Mouse (Mus musculus): Measurements from ENCODE around the gene Cd163. TPM values are rescaled to one million over a fixed set of nuclear protein-coding genes. Genes with fewer than 3 reads are reported as not detected.
"Not testable (repeated sequence)": the region's sequence is repeated elsewhere in the genome, so short reads cannot be mapped to it uniquely, and the experiment has no call there.

Gene Cd163
- polyA plus RNA-seq, 1 experiment from 2014 or later: 1.6 TPM

- no peak overlapping the region for H3K4me2 ChIP-seq (replicated peaks; ENCODE audit: low read depth)
- no peaks in the 10 kb centered on the region for H3K27me3 ChIP-seq (ENCODE audit: control insufficient read depth, insufficient read depth, low read length)
- H3K4me1 ChIP-seq (replicated peaks; ENCODE audit: control insufficient read depth, insufficient read depth): no peaks in the 10 kb centered on the region
- DNase-seq (ENCODE audit: low spot score): no peak
- H3K4me3 ChIP-seq (ENCODE audit: low read depth, low read length): no peak overlapping the region
- no peak overlapping the region for H3K27ac ChIP-seq (replicated peaks)
- H3K9ac ChIP-seq (ENCODE audit: low read length): no peak overlapping the region
- WGBS: 66% methylated on average over 5 of the region's 5 CpGs
- TF ChIP-seq EP300 (optimal IDR thresholded peaks at IDR 0.05) (no peak), CTCF (IDR thresholded peaks at IDR 0.05; ENCODE audit: low read depth) (no peak)
- no peaks in the 10 kb centered on the region for H3K9me3 ChIP-seq (ENCODE audit: control insufficient read depth, low read length)
- no peak for ATAC-seq (ENCODE audit: low FRiP score, low TSS enrichment)
- no peaks in the 10 kb centered on the region for H3K36me3 ChIP-seq (ENCODE audit: control insufficient read depth, insufficient read depth, low read length)
These were observed 26.8 kb upstream of the Cd163 start for GRCm38 (mm10) chr6:124277641-124278040.

- no peak overlapping the region for H3K4me2 ChIP-seq (replicated peaks; ENCODE audit: low read depth)
- H3K4me1 ChIP-seq (replicated peaks; ENCODE audit: control insufficient read depth, insufficient read depth): no peaks in the 10 kb centered on the region
- no peak overlapping the region for H3K9ac ChIP-seq (ENCODE audit: low read length)
- TF ChIP-seq EP300 (optimal IDR thresholded peaks at IDR 0.05) (no peak), CTCF (IDR thresholded peaks at IDR 0.05; ENCODE audit: low read depth) (no peak)
- no peak overlapping the region for H3K27ac ChIP-seq (replicated peaks)
- no peaks in the 10 kb centered on the region for H3K27me3 ChIP-seq (ENCODE audit: control insufficient read depth, insufficient read depth, low read length)
- ATAC-seq (ENCODE audit: low FRiP score, low TSS enrichment) (no peak), DNase-seq (ENCODE audit: low spot score) (no peak)
- no peaks in the 10 kb centered on the region for H3K36me3 ChIP-seq (ENCODE audit: control insufficient read depth, insufficient read depth, low read length)
- 68% methylated on average over 5 of the region's 5 CpGs for WGBS
- no peak overlapping the region for H3K4me3 ChIP-seq (ENCODE audit: low read depth, low read length)
- no peaks in the 10 kb centered on the region for H3K9me3 ChIP-seq (ENCODE audit: control insufficient read depth, low read length)
These were observed 26.2 kb upstream of the Cd163 start for GRCm38 (mm10) chr6:124278291-124278690.

- TF ChIP-seq CTCF (IDR thresholded peaks at IDR 0.05; ENCODE audit: low read depth) (no peak), EP300 (optimal IDR thresholded peaks at IDR 0.05) (no peak)
- no peaks in the 10 kb centered on the region for H3K9me3 ChIP-seq (ENCODE audit: control insufficient read depth, low read length)
- no peaks in the 10 kb centered on the region for H3K27me3 ChIP-seq (ENCODE audit: control insufficient read depth, insufficient read depth, low read length)
- no peak for DNase-seq (ENCODE audit: low spot score)
- no peaks in the 10 kb centered on the region for H3K36me3 ChIP-seq (ENCODE audit: control insufficient read depth, insufficient read depth, low read length)
- H3K4me1 ChIP-seq (replicated peaks; ENCODE audit: control insufficient read depth, insufficient read depth): no peaks in the 10 kb centered on the region
- no peak for ATAC-seq (ENCODE audit: low FRiP score, low TSS enrichment)
- no peak overlapping the region for H3K9ac ChIP-seq (ENCODE audit: low read length)
- WGBS: 89% methylated on average over 4 of the region's 4 CpGs
- H3K4me3 ChIP-seq (ENCODE audit: low read depth, low read length): no peak overlapping the region
- H3K4me2 ChIP-seq (replicated peaks; ENCODE audit: low read depth): no peak overlapping the region
- no peak overlapping the region for H3K27ac ChIP-seq (replicated peaks)
These were observed 21.7 kb upstream of the Cd163 start for GRCm38 (mm10) chr6:124282731-124283130.

- H3K36me3 ChIP-seq (ENCODE audit: control insufficient read depth, insufficient read depth, low read length); H3K27ac ChIP-seq (replicated peaks); H3K4me2 ChIP-seq (replicated peaks; ENCODE audit: low read depth); H3K9ac ChIP-seq (ENCODE audit: low read length); H3K9me3 ChIP-seq (ENCODE audit: control insufficient read depth, low read length); H3K4me3 ChIP-seq (ENCODE audit: low read depth, low read length); ATAC-seq (ENCODE audit: low FRiP score, low TSS enrichment); H3K4me1 ChIP-seq (replicated peaks; ENCODE audit: control insufficient read depth, insufficient read depth); H3K27me3 ChIP-seq (ENCODE audit: control insufficient read depth, insufficient read depth, low read length); DNase-seq (ENCODE audit: low spot score): not testable (repeated sequence)
- WGBS: 92% methylated on average over 4 of the region's 5 CpGs
These were observed 7.1 kb upstream of the Cd163 start for GRCm38 (mm10) chr6:124297378-124297777.

- H3K4me2 ChIP-seq (replicated peaks; ENCODE audit: low read depth): no peak overlapping the region
- DNase-seq (ENCODE audit: low spot score): no peak
- ATAC-seq (ENCODE audit: low FRiP score, low TSS enrichment): no peak
- no peaks in the 10 kb centered on the region for H3K27me3 ChIP-seq (ENCODE audit: control insufficient read depth, insufficient read depth, low read length)
- H3K27ac ChIP-seq (replicated peaks): no peak overlapping the region
- WGBS: 74% methylated on average over 3 of the region's 3 CpGs
- no peak overlapping the region for H3K4me3 ChIP-seq (ENCODE audit: low read depth, low read length)
- TF ChIP-seq CTCF (IDR thresholded peaks at IDR 0.05; ENCODE audit: low read depth) (no peak), EP300 (optimal IDR thresholded peaks at IDR 0.05) (no peak)
- no peaks in the 10 kb centered on the region for H3K4me1 ChIP-seq (replicated peaks; ENCODE audit: control insufficient read depth, insufficient read depth)
- H3K9ac ChIP-seq (ENCODE audit: low read length): no peak overlapping the region
- no peaks in the 10 kb centered on the region for H3K36me3 ChIP-seq (ENCODE audit: control insufficient read depth, insufficient read depth, low read length)
- no peaks in the 10 kb centered on the region for H3K9me3 ChIP-seq (ENCODE audit: control insufficient read depth, low read length)
These were observed 2.8 kb upstream of the Cd163 start for GRCm38 (mm10) chr6:124301447-124302192.

GRCm38 (mm10) chr6:124308935-124309334, 4.5 kb downstream of the Cd163 start:
- Histone ChIP-seq H3K4me1 (replicated peaks; ENCODE audit: control insufficient read depth, insufficient read depth) (no peaks in the 10 kb centered on the region), H3K36me3 (ENCODE audit: control insufficient read depth, insufficient read depth, low read length) (no peaks in the 10 kb centered on the region), H3K9ac (ENCODE audit: low read length) (no peak overlapping the region), H3K9me3 (ENCODE audit: control insufficient read depth, low read length) (no peaks in the 10 kb centered on the region), H3K4me3 (ENCODE audit: low read depth, low read length) (no peak overlapping the region), H3K27ac (replicated peaks) (no peak overlapping the region), H3K4me2 (replicated peaks; ENCODE audit: low read depth) (no peak overlapping the region), H3K27me3 (ENCODE audit: control insufficient read depth, insufficient read depth, low read length) (no peaks in the 10 kb centered on the region)
- no peak for DNase-seq (ENCODE audit: low spot score)
- ATAC-seq (ENCODE audit: low FRiP score, low TSS enrichment): no peak
- TF ChIP-seq EP300 (optimal IDR thresholded peaks at IDR 0.05): no peak
- no peak for TF ChIP-seq CTCF (IDR thresholded peaks at IDR 0.05; ENCODE audit: low read depth)
- 74% methylated on average over 8 of the region's 8 CpGs for WGBS

Data from stomach, postnatal 0 days (tissue).